Mouse (Mus musculus) liver, postnatal 0 days (tissue): Measurements from ENCODE around the gene Fam243. TPM values are rescaled to one million over a fixed set of nuclear protein-coding genes. Genes with fewer than 3 reads are reported as not detected.

Source experiments
- ATAC-seq: fragments of 200-750 bp; cut with Nextera tagmentation; 2 replicates; pipeline ENCODE4 v1.8.0; 2017; ENCODE audit warnings: mild to moderate bottlenecking, moderate library complexity
- DNase-seq: peaks from one replicate; pipeline ENCODE4 v3.0.0-alpha.2; 2016
- H3K27ac ChIP-seq: fragments of 300-500 bp; sonication (generic); 2 replicates; pipeline ENCODE4 v1.5.1; 2014; ENCODE audit warnings: antibody characterized with exemption, moderate library complexity, mild to moderate bottlenecking, low read depth
- H3K27me3 ChIP-seq: fragments of 300-500 bp; sonication (generic); 2 replicates; pipeline ENCODE4 v1.6.1; 2014; ENCODE audit warnings: low read length, control low read depth, mixed read lengths; ENCODE audit not compliant: insufficient read depth
- H3K36me3 ChIP-seq: fragments of 300-500 bp; sonication (generic); replicated peaks from 2 replicates; pipeline ENCODE4 v1.6.1; 2014; ENCODE audit warnings: mild to moderate bottlenecking, control low read depth, low read length, moderate library complexity, mixed read lengths; ENCODE audit not compliant: insufficient read depth
- H3K4me1 ChIP-seq: fragments of 300-500 bp; sonication (generic); 2 replicates; pipeline ENCODE4 v1.6.1; 2014; ENCODE audit warnings: antibody characterized with exemption, mild to moderate bottlenecking, control low read depth; ENCODE audit not compliant: insufficient read depth
- H3K4me2 ChIP-seq: fragments of 300-500 bp; sonication (generic); 2 replicates; pipeline ENCODE4 v1.6.1; 2014; ENCODE audit warnings: low read depth, mild to moderate bottlenecking, low read length, moderate library complexity, mixed read lengths
- H3K4me3 ChIP-seq: fragments of 300-500 bp; sonication (generic); 2 replicates; pipeline ENCODE4 v1.5.1; 2014; ENCODE audit warnings: low read depth, low read length
- H3K9ac ChIP-seq: fragments of 300-500 bp; sonication (generic); replicated peaks from 2 replicates; pipeline ENCODE4 v1.6.1; 2014; ENCODE audit warnings: mild to moderate bottlenecking, moderate library complexity
- H3K9me3 ChIP-seq: fragments of 300-500 bp; sonication (generic); 2 replicates; pipeline ENCODE4 v1.6.1; 2016; ENCODE audit warnings: mild to moderate bottlenecking, control low read depth, low read length, mixed read lengths
- CTCF ChIP-seq: sonication (generic); IDR thresholded peaks from 2 replicates; pipeline ENCODE4 v1.5.1; 2016; ENCODE audit warnings: antibody characterized with exemption, low read depth
- EP300 ChIP-seq: IDR thresholded peaks from 2 replicates; pipeline ENCODE4 v1.6.1; 2016; ENCODE audit warnings: antibody characterized with exemption, low read depth, mild to moderate bottlenecking
- WGBS: fragments of 180-500 bp; shearing (Covaris S2); extraction: QIAGEN DNeasy Blood & Tissue Kit; methylation state at CpG from one replicate; pipeline ENCODE4 v1.1.7; 2014; ENCODE audit not compliant: insufficient replicate concordance; 5-methylcytosine and 5-hydroxymethylcytosine counted together
- polyA plus RNA-seq: library from polyadenylated mRNA; unstranded; fragments of >200 nt; fragmentation: Nextera tagmentation; extraction: Ambion mirVana; gene quantifications from 2 replicates; pipeline ENCODE4 v1.2.1, GENCODE M21; 2015

Gene Fam243
- polyA plus RNA-seq, 1 experiment from 2014 or later: not detected

GRCm38 (mm10) chr16:92301412-92301806 is 19.8 kb downstream of the Fam243 start:
- ATAC-seq (peak; percentile 61), DNase-seq (no peak)
- Histone ChIP-seq H3K27me3 (no peaks in the 10 kb centered on the region), H3K4me3 (peak overlapping the region; percentile 70), H3K36me3 (no peaks in the 10 kb centered on the region; the same call in 1 of the 2 replicates), H3K9me3 (no peaks in the 10 kb centered on the region), H3K27ac (peak overlapping the region; percentile 30; the same call in 1 of the 2 replicates), H3K9ac (peak overlapping the region; percentile 78), H3K4me2 (peak overlapping the region; percentile 82), H3K4me1 (peaks cover 17% of the 10 kb centered on the region)
- TF ChIP-seq EP300: no peak
- TF ChIP-seq CTCF: no peak
- WGBS: 3% methylated on average over 12 of the region's 12 CpGs

- Histone ChIP-seq H3K9me3 (no peaks in the 10 kb centered on the region), H3K27me3 (no peaks in the 10 kb centered on the region), H3K4me1 (peaks cover 17% of the 10 kb centered on the region), H3K9ac (peak within 1 kb of the TSS; percentile 78), H3K27ac (peak within 1 kb of the TSS; percentile 30; the same call in 1 of the 2 replicates), H3K4me2 (peak within 1 kb of the TSS; percentile 82), H3K4me3 (peak within 1 kb of the TSS; percentile 70), H3K36me3 (no peaks in the 10 kb centered on the region)
- 7% methylated on average over 32 of the region's 32 CpGs for WGBS
- TF ChIP-seq CTCF (no peak), EP300 (no peak; the same call in 1 of the 2 replicates)
- ATAC-seq: peak; percentile 94
- peak; percentile 95 for DNase-seq
Observed at GRCm38 (mm10) chr16:92300649-92301411, 20.4 kb downstream of the Fam243 start, which contains the start of gene Smim11. Gene Smim11 (plus strand): TSS chr16:92301286.

GRCm38 (mm10) chr16:92295328-92295727 is 25.9 kb downstream of the Fam243 start:
- no peaks in the 10 kb centered on the region for H3K36me3 ChIP-seq
- TF ChIP-seq CTCF (no peak), EP300 (no peak)
- H3K4me2 ChIP-seq: no peak overlapping the region
- H3K4me3 ChIP-seq: no peak overlapping the region
- DNase-seq: no peak
- H3K9me3 ChIP-seq: no peaks in the 10 kb centered on the region
- no peaks in the 10 kb centered on the region for H3K4me1 ChIP-seq
- no peak overlapping the region for H3K9ac ChIP-seq
- no peak for ATAC-seq
- 0 out of 2 replicates have a peak, but pooled peaks cover 4% of the 10 kb centered on the region for H3K27me3 ChIP-seq
- 55% methylated on average over 2 of the region's 2 CpGs for WGBS
- H3K27ac ChIP-seq: no peak overlapping the region

GRCm38 (mm10) chr16:92294267-92294970 is 26.8 kb downstream of the Fam243 start:
- H3K4me1 ChIP-seq: no peaks in the 10 kb centered on the region
- H3K27me3 ChIP-seq: 0 out of 2 replicates have a peak, but pooled peaks cover 4% of the 10 kb centered on the region
- 51% methylated on average over 12 of the region's 12 CpGs for WGBS
- no peak for TF ChIP-seq EP300
- TF ChIP-seq CTCF: no peak
- no peaks in the 10 kb centered on the region for H3K9me3 ChIP-seq
- no peak for DNase-seq
- H3K36me3 ChIP-seq: no peaks in the 10 kb centered on the region
- ATAC-seq: no peak
- no peak overlapping the region for H3K4me2 ChIP-seq
- H3K9ac ChIP-seq: no peak overlapping the region
- no peak overlapping the region for H3K27ac ChIP-seq
- H3K4me3 ChIP-seq: no peak overlapping the region

- H3K9ac ChIP-seq: no peak within 1 kb of the TSS
- no peak within 1 kb of the TSS for H3K4me2 ChIP-seq
- H3K27ac ChIP-seq: no peak within 1 kb of the TSS
- H3K9me3 ChIP-seq: no peaks in the 10 kb centered on the region
- H3K27me3 ChIP-seq: 0 out of 2 replicates have a peak, but pooled peaks cover 4% of the 10 kb centered on the region
- no peaks in the 10 kb centered on the region for H3K4me1 ChIP-seq
- 61% methylated on average over 10 of the region's 10 CpGs for WGBS
- ATAC-seq (no peak), DNase-seq (no peak)
- no peaks in the 10 kb centered on the region for H3K36me3 ChIP-seq
- H3K4me3 ChIP-seq: no peak within 1 kb of the TSS
- TF ChIP-seq EP300 (no peak), CTCF (no peak)
Observed at GRCm38 (mm10) chr16:92292101-92292500, 29.1 kb downstream of the Fam243 start, which contains the start of gene Kcne2. Gene Kcne2 (plus strand): TSS chr16:92292389.

GRCm38 (mm10) chr16:92290045-92290444 is 31.2 kb downstream of the Fam243 start:
- no peaks in the 10 kb centered on the region for H3K36me3 ChIP-seq
- no peak overlapping the region for H3K4me3 ChIP-seq
- ATAC-seq (no peak), DNase-seq (no peak)
- H3K4me1 ChIP-seq: no peaks in the 10 kb centered on the region
- no peak overlapping the region for H3K9ac ChIP-seq
- TF ChIP-seq EP300: no peak
- no peak for TF ChIP-seq CTCF
- H3K27ac ChIP-seq: no peak overlapping the region
- no peaks in the 10 kb centered on the region for H3K9me3 ChIP-seq
- 0 out of 2 replicates have a peak, but pooled peaks cover 4% of the 10 kb centered on the region for H3K27me3 ChIP-seq
- H3K4me2 ChIP-seq: no peak overlapping the region
